Mouse (Mus musculus) brain, adult 10 weeks (tissue): ENCODE data around the gene Tspan11. TPM values are rescaled to one million over a fixed set of nuclear protein-coding genes. Genes with fewer than 3 reads are reported as not detected.

ENCODE experiments used
- polyA plus RNA-seq: library from polyadenylated mRNA; stranded (reverse); fragments of 350-450 nt; fragmentation: Illumina TruSeq; extraction: RNeasy Lipid Tissue Mini Kit (QIAGEN cat#74804); gene quantifications from one replicate; pipeline ENCODE4 v1.2.3, GENCODE M21; 2015; ENCODE audit warnings: low read depth, low replicate concordance

Tspan11 gene
- polyA plus RNA-seq = 3.1 TPM

GRCm38 (mm10) chr6:127887511-127888421 lies at the start of gene Tspan11:
Tspan11 (plus strand) TSS chr6:127887589.

Other genes starting within 250 kb of the Tspan11 start
- 68.4 TPM for gene Prmt8, start 118.1 kb upstream of the Tspan11 start, polyA plus RNA-seq